Mouse (Mus musculus): ENCODE results near the gene Zfp607a.
"Not testable (repeated sequence)": the region's sequence is repeated elsewhere in the genome, so short reads cannot be mapped to it uniquely, and the experiment has no call there.

Zfp607a gene

GRCm38 (mm10) chr7:27857227-27857626, at the start of gene Zfp607a:
Gene Zfp607a (plus strand): TSS chr7:27857527.
- no peak for DNase-seq (ENCODE audit: inconsistent ontology term)

- peak; percentile 60 for DNase-seq (ENCODE audit: inconsistent ontology term)
These were observed 38.7 kb upstream of the Zfp607a start for GRCm38 (mm10) chr7:27818526-27819110.

- no peak for DNase-seq (ENCODE audit: inconsistent ontology term)
These were observed 34.7 kb upstream of the Zfp607a start for GRCm38 (mm10) chr7:27822611-27823010.

- DNase-seq (ENCODE audit: inconsistent ontology term) = no peak
These were observed 23.2 kb upstream of the Zfp607a start for GRCm38 (mm10) chr7:27834131-27834530.

- DNase-seq (ENCODE audit: inconsistent ontology term) = no peak
These were observed 19.4 kb upstream of the Zfp607a start for GRCm38 (mm10) chr7:27837896-27838295.

- peak; percentile 91 for DNase-seq (ENCODE audit: inconsistent ontology term)
These were observed 18.7 kb upstream of the Zfp607a start, which contains the start of gene Zfp59 for GRCm38 (mm10) chr7:27838323-27839249. Gene Zfp59 (plus strand): TSS chr7:27838607.

- no peak for DNase-seq (ENCODE audit: inconsistent ontology term)
These were observed 17.7 kb upstream of the Zfp607a start for GRCm38 (mm10) chr7:27839596-27839995.

- no peak for DNase-seq (ENCODE audit: inconsistent ontology term)
These were observed 17.2 kb upstream of the Zfp607a start for GRCm38 (mm10) chr7:27840104-27840503.

- DNase-seq (ENCODE audit: inconsistent ontology term) = no peak
These were observed 2.2 kb downstream of the Zfp607a start for GRCm38 (mm10) chr7:27859301-27860251.

GRCm38 (mm10) chr7:27860396-27861235, 3.3 kb downstream of the Zfp607a start:
- peak; percentile 86 for DNase-seq (ENCODE audit: inconsistent ontology term)

- not testable (repeated sequence) for DNase-seq (ENCODE audit: inconsistent ontology term)
These were observed 5.3 kb downstream of the Zfp607a start for GRCm38 (mm10) chr7:27862578-27862977.

- no peak for DNase-seq (ENCODE audit: inconsistent ontology term)
These were observed 24.4 kb downstream of the Zfp607a start for GRCm38 (mm10) chr7:27881721-27882120.

- no peak for DNase-seq (ENCODE audit: inconsistent ontology term)
These were observed 43.3 kb downstream of the Zfp607a start for GRCm38 (mm10) chr7:27900601-27901000.

- DNase-seq (ENCODE audit: inconsistent ontology term) = no peak
These were observed 47.9 kb downstream of the Zfp607a start for GRCm38 (mm10) chr7:27905061-27905848.

- DNase-seq (ENCODE audit: inconsistent ontology term) = peak; percentile 66
These were observed 53.6 kb downstream of the Zfp607a start for GRCm38 (mm10) chr7:27910952-27911351.

GRCm38 (mm10) chr7:27927041-27927440, 69.7 kb downstream of the Zfp607a start:
- not testable (repeated sequence) for DNase-seq (ENCODE audit: inconsistent ontology term)

GRCm38 (mm10) chr7:27928818-27929695, 71.7 kb downstream of the Zfp607a start, which contains the start of gene Zfp974:
Gene Zfp974 (minus strand): TSS chr7:27929460.
- peak; percentile 88 for DNase-seq (ENCODE audit: inconsistent ontology term)

Measured in Muller cell, postnatal 12 days (primary cell).